Comparison of ENCODE assay signal across 8 mouse cellular contexts in genomic region chr10:80348244-80348781, GRCm38 (mm10). TPM values are rescaled to one million over a fixed set of nuclear protein-coding genes. Genes with fewer than 3 reads are reported as not detected.
DNase-seq lines count a peak whose midpoint lies in the region; ATAC-seq and TF ChIP-seq lines count a peak whose summit lies in the region.

TSS of gene Adamtsl5 (minus strand) at chr10:80348412.

- H3K9me3 ChIP-seq in kidney, postnatal 0 days (replicated peaks; ENCODE audit: low read length), result no peaks in the 10 kb centered on the region

- H3K27ac ChIP-seq in heart, adult 2 months, result peak within 1 kb of the TSS; percentile 93
- H3K27ac ChIP-seq in kidney, postnatal 0 days, result no peak within 1 kb of the TSS
- H3K27ac ChIP-seq in macrophage, result peak within 1 kb of the TSS; percentile 24; the same call in 1 of the 2 replicates

- H3K4me3 ChIP-seq in heart, adult 2 months, result peak within 1 kb of the TSS; percentile 57
- H3K4me3 ChIP-seq in kidney, postnatal 0 days (replicated peaks; ENCODE audit: low read depth, low read length), result peak within 1 kb of the TSS; percentile 30
- H3K4me3 ChIP-seq in macrophage (ENCODE audit: inconsistent target), result peak within 1 kb of the TSS; percentile 53

- TF ChIP-seq CTCF in heart, adult 2 months (IDR thresholded peaks at IDR 0.05), result peak; percentile 99
- TF ChIP-seq CTCF in kidney, postnatal 0 days (IDR thresholded peaks at IDR 0.05; ENCODE audit: low read depth), result peak; percentile 73

- peak within 1 kb of the TSS; percentile 68 for H3K9ac ChIP-seq in heart, adult 2 months (ENCODE audit: low read depth, low read length)
- H3K9ac ChIP-seq in kidney, postnatal 0 days (ENCODE audit: low read depth, low read length), result peak within 1 kb of the TSS; percentile 37; the same call in 1 of the 2 replicates

- under 1% methylated on average over 42 of the region's 42 CpGs for WGBS in heart, adult 2 months
- under 1% methylated on average over 35 of the region's 42 CpGs for WGBS in kidney, postnatal 0 days
- 3% methylated on average over 42 of the region's 42 CpGs for WGBS in macrophage (ENCODE audit: missing documents)

- intact Hi-C loops in heart, adult 2 months (cut with DNase I), result loop anchor here (1.0 kb wide), 1 partner anchor 172 kb away; no protein-coding TSS in a partner anchor

- H3K27me3 ChIP-seq in heart, adult 2 months (ENCODE audit: control insufficient read depth, insufficient read depth, low read length), result no peaks in the 10 kb centered on the region
- peaks cover 27% of the 10 kb centered on the region for H3K27me3 ChIP-seq in kidney, postnatal 0 days (ENCODE audit: insufficient read depth, low read length)

- TF ChIP-seq POLR2A in heart, adult 2 months (IDR thresholded peaks at IDR 0.05; ENCODE audit: insufficient read depth, low read depth, low read length), result peak; percentile 73

- TF ChIP-seq EP300 in heart, adult 2 months (IDR thresholded peaks at IDR 0.05; ENCODE audit: insufficient read depth, low read depth, low read length), result no peak

- ATAC-seq in kidney, postnatal 0 days (replicated peaks; ENCODE audit: low FRiP score, low read depth), result peak; percentile 30; the same call in 1 of the 2 replicates

- peak; percentile 67 for DNase-seq in 3T3-L1 (ENCODE audit: low read depth, low spot score)
- DNase-seq in Muller cell, postnatal 12 days (ENCODE audit: inconsistent ontology term), result peak; percentile 78
- peak; percentile 74 for DNase-seq in embryo, embryonic 9.5 days (ENCODE audit: extremely low spot score)
- peak; percentile 88 for DNase-seq in heart, adult 2 months
- peak; percentile 47 for DNase-seq in kidney, postnatal 0 days (ENCODE audit: low spot score)
- peak; percentile 57 to 65 for DNase-seq in spleen, postnatal 36 days (ENCODE audit: low spot score in 2 of 2)
- no peak for DNase-seq in right cerebral cortex, adult 18-20 months

- peaks cover 3% of the 10 kb centered on the region; the same call in 1 of the 2 replicates for H3K36me3 ChIP-seq in heart, adult 2 months (ENCODE audit: control insufficient read depth, insufficient read depth, low read length)
- no peaks in the 10 kb centered on the region for H3K36me3 ChIP-seq in kidney, postnatal 0 days (ENCODE audit: insufficient read depth, low read length)
- H3K36me3 ChIP-seq in macrophage (ENCODE audit: inconsistent target), result no peaks in the 10 kb centered on the region

- no peaks in the 10 kb centered on the region for H3K79me2 ChIP-seq in heart, adult 2 months (replicated peaks; ENCODE audit: control insufficient read depth, insufficient read depth, low read length)
- no peaks in the 10 kb centered on the region for H3K79me2 ChIP-seq in macrophage (ENCODE audit: inconsistent target)

- peak within 1 kb of the TSS; percentile 53 for H3K4me2 ChIP-seq in kidney, postnatal 0 days (ENCODE audit: low read length)

- peaks cover 5% of the 10 kb centered on the region; the same call in 1 of the 2 replicates for H3K4me1 ChIP-seq in heart, adult 2 months (ENCODE audit: control insufficient read depth, insufficient read depth, low read length)
- H3K4me1 ChIP-seq in kidney, postnatal 0 days (replicated peaks; ENCODE audit: insufficient read depth, low read length), result peaks cover 15% of the 10 kb centered on the region

RNA-seq across cellular contexts. Expression of gene Adamtsl5, which starts in this region (rescaled TPM):
- 10 to 100 TPM; 71.9 to 84.5 TPM for total RNA-seq in heart, adult 2 months (2021)
- 80.9 and 85.2 TPM in 2 replicates for polyA plus RNA-seq in heart, adult 2 months (2012; rRNA removed)
- 3.0 and 3.2 TPM in 2 replicates for polyA plus RNA-seq in kidney, postnatal 0 days (2015; fragmentation: Nextera tagmentation; extraction: Ambion mirVana)
- 10 to 100 TPM; 15.3 to 98.0 (median 38.8) TPM for total RNA-seq in macrophage (2018; cell fraction: chromatin; rRNA removed)
- total RNA-seq in macrophage (2018; cell fraction: cytosol; rRNA removed), result 10 to 100 TPM in 11 of 26 experiments, 1 to 10 TPM in 15; 5.0 to 16.2 (median 8.8) TPM
- 10 to 100 TPM in 21 of 26 experiments, 1 to 10 TPM in 5; 7.1 to 36.3 (median 17.7) TPM for total RNA-seq in macrophage (2018; cell fraction: nucleus; rRNA removed)
- polyA plus RNA-seq in macrophage (2018), result 4.7 to 10.2 TPM (median 8.1 TPM) in 3 replicates
